In genomic region chr3:52443856-52444255, GRCm38 (mm10) we compare ENCODE assay signal across 7 mouse cellular contexts.
DNase-seq lines count a peak whose midpoint lies in the region; ATAC-seq and TF ChIP-seq lines count a peak whose summit lies in the region.

No protein-coding gene starts in this region.

- H3K4me1 ChIP-seq in midbrain, postnatal 0 days (ENCODE audit: insufficient read depth, low read length), result no peaks in the 10 kb centered on the region

- no peak for ATAC-seq in midbrain, postnatal 0 days (ENCODE audit: low FRiP score)

- H3K4me3 ChIP-seq in midbrain, postnatal 0 days (ENCODE audit: low read depth, low read length), result no peak overlapping the region

- H3K9ac ChIP-seq in midbrain, postnatal 0 days (replicated peaks; ENCODE audit: low read length, poor library complexity, severe bottlenecking), result no peak overlapping the region

- WGBS in midbrain, postnatal 0 days, result 29% methylated on average over 3 of the region's 3 CpGs

- no peak for TF ChIP-seq CTCF in midbrain, postnatal 0 days (IDR thresholded peaks at IDR 0.05)

- intact Hi-C loops in gastrocnemius, postnatal 14 days (cut with DNase I; ENCODE audit: low total_unique reads), result no loop called here

- H3K27me3 ChIP-seq in midbrain, postnatal 0 days (ENCODE audit: insufficient read depth, low read length), result no peaks in the 10 kb centered on the region

- H3K9me3 ChIP-seq in midbrain, postnatal 0 days (ENCODE audit: low read length), result no peaks in the 10 kb centered on the region

- peak; percentile 49 for DNase-seq in ovary, adult 18-20 months (ENCODE audit: low spot score)
- no peak for DNase-seq in ovary, postnatal 10 days (ENCODE audit: low spot score)
- peak; percentile 50 for DNase-seq in c-Kit-positive CD71-negative TER-119-negative erythroid progenitor cells, embryonic 14.5 days (ENCODE audit: low read depth)
- peak; percentile 78 for DNase-seq in gastrocnemius, postnatal 14 days
- peak; percentile 14 to 27 for DNase-seq in kidney, adult 8-10 months
- peak; percentile 13 for DNase-seq in midbrain, postnatal 0 days (ENCODE audit: low spot score)
- no peak for DNase-seq in MN1 (ENCODE audit: low spot score)

- H3K36me3 ChIP-seq in midbrain, postnatal 0 days (ENCODE audit: insufficient read depth, low read length), result no peaks in the 10 kb centered on the region

- no peak overlapping the region for H3K27ac ChIP-seq in midbrain, postnatal 0 days (ENCODE audit: low read depth, low read length)

- H3K4me2 ChIP-seq in midbrain, postnatal 0 days (ENCODE audit: low read depth, low read length, poor library complexity, severe bottlenecking), result no peak overlapping the region

Comparison
In these comparisons a context has a peak if more than half of its experiments do, and no peak if none do; other contexts are left out.
1. DNase-seq: peak in ovary, adult 18-20 months (single experiment), c-Kit-positive CD71-negative TER-119-negative erythroid progenitor cells, embryonic 14.5 days (single experiment), gastrocnemius, postnatal 14 days (single experiment), kidney, adult 8-10 months (2 of 2) and midbrain, postnatal 0 days (single experiment); none in ovary, postnatal 10 days (single experiment) and MN1 (single experiment).